Mouse (Mus musculus): Measurements from ENCODE around the gene Spa17. TPM values are rescaled to one million over a fixed set of nuclear protein-coding genes. Genes with fewer than 3 reads are reported as not detected.
A peak's percentile ranks its signal among the peaks of the same experiment; 100 is the strongest.

Spa17 gene
- total and polyA plus RNA-seq, 3 experiments: 0.46 to 2.6 TPM; not detected in 1

DNA sequence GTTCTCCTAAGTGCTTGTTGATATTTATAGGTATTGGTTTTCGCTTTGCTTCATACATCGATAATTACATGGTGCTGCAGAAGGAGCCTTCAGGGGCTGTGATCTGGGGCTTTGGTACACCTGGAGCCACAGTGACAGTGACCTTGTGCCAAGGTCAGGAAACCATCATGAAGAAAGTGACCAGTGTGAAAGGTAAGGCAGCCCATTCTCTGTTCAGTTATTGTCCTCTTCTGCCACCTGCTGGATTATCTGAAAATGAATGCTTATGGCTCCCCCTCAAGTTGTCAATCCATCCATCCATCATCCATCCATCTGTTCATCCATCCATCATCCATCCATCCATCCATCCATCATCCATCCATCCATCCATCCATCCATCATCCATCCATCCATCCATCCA, 3.2 kb upstream of the Spa17 start:
- Histone ChIP-seq H3K36me3 (ENCODE audit: control insufficient read depth in 1 of 2, insufficient read depth in 2 of 2, low read length in 2 of 2) (peaks cover 0 to 16% of the 10 kb centered on the region in 2 experiments; a peak in 2 of 4 replicates), H3K79me2 (ENCODE audit: control insufficient read depth, insufficient read depth, low read length, poor library complexity) (no peaks in the 10 kb centered on the region; the same call in 1 of the 2 replicates), H3K9me3 (replicated peaks; ENCODE audit: insufficient read depth, low read length) (no peaks in the 10 kb centered on the region), H3K27ac (ENCODE audit: control insufficient read depth, low read depth, low read length) (no peak overlapping the region), H3K27me3 (ENCODE audit: control insufficient read depth in 1 of 2, insufficient read depth in 2 of 2, low read length in 2 of 2) (no peaks in the 10 kb centered on the region), H3K9ac (ENCODE audit: control insufficient read depth, low read depth, low read length, poor library complexity, severe bottlenecking) (no peak overlapping the region), H3K4me3 (ENCODE audit: control insufficient read depth in 1 of 2, insufficient read depth in 1 of 2, low read depth in 2 of 2, low read length in 2 of 2) (no peak overlapping the region), H3K4me1 (ENCODE audit: control insufficient read depth in 1 of 2, insufficient read depth in 2 of 2, low read length in 2 of 2) (peaks cover 7 to 9% of the 10 kb centered on the region in 2 experiments; a peak in 3 of 4 replicates)
- TF ChIP-seq CTCF (IDR thresholded peaks at IDR 0.05 in 2 of 3, conservative IDR thresholded peaks at IDR 0.05 in 1 of 3; ENCODE audit: control insufficient read depth in 1 of 3, insufficient read depth in 1 of 3, low read depth in 2 of 3, low read length in 3 of 3, poor library complexity in 1 of 3, severe bottlenecking in 1 of 3): peak; percentile 50 to 89 (median 61)
- no peak for TF ChIP-seq NRF1 (IDR thresholded peaks at IDR 0.05; ENCODE audit: insufficient read depth, low read depth, low read length, poor library complexity, severe bottlenecking)
- no peak for TF ChIP-seq GABPA (IDR thresholded peaks at IDR 0.05; ENCODE audit: low read depth, low read length)
- no peak for TF ChIP-seq TCF12 (IDR thresholded peaks at IDR 0.05; ENCODE audit: low read depth, low read length)
- peak; percentile 95 for TF ChIP-seq SMC3 (IDR thresholded peaks at IDR 0.05; ENCODE audit: low read depth, low read length)
- TF ChIP-seq MYC (IDR thresholded peaks at IDR 0.05; ENCODE audit: low read depth, low read length): no peak
- TF ChIP-seq RAD21 (IDR thresholded peaks at IDR 0.05; ENCODE audit: low read depth, low read length): peak; percentile 90
- peak; percentile 95 for TF ChIP-seq ZC3H11A (IDR thresholded peaks at IDR 0.05; ENCODE audit: low read depth, low read length)
- peak; percentile 66 for DNase-seq (ENCODE audit: low read depth, low spot score)

DNA sequence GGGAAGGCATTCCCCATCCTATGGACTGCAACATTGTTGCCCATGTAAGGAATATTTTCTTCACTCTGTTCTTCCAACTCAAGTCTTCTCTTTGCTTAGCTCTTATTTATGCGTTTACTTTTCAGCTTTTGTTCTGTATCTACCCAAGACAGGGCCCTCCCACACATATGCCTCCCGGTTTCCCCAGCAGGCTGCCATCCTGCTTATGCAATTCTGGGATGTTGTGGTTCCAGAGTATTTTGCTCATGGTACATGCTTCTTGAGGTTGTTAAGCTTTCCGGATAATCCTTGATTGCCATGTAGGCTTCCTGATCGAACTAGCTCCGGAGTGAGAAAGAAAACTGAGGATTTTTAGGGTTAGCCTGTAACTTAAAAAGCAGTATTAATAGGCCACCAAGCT, 1.7 kb upstream of the Spa17 start:
- H3K4me1 ChIP-seq (ENCODE audit: control insufficient read depth in 1 of 2, insufficient read depth in 2 of 2, low read length in 2 of 2): peaks cover 10 to 12% of the 10 kb centered on the region in 2 experiments

More for the DNA sequence above, 1.7 kb upstream of the Spa17 start:
- Histone ChIP-seq H3K9me3 (replicated peaks; ENCODE audit: insufficient read depth, low read length) (no peaks in the 10 kb centered on the region), H3K9ac (ENCODE audit: control insufficient read depth, low read depth, low read length, poor library complexity, severe bottlenecking) (no peak overlapping the region), H3K27ac (ENCODE audit: control insufficient read depth, low read depth, low read length) (no peak overlapping the region), H3K4me3 (ENCODE audit: control insufficient read depth in 1 of 2, insufficient read depth in 1 of 2, low read depth in 2 of 2, low read length in 2 of 2) (no peak overlapping the region), H3K79me2 (ENCODE audit: control insufficient read depth, insufficient read depth, low read length, poor library complexity) (no peaks in the 10 kb centered on the region; the same call in 1 of the 2 replicates), H3K36me3 (ENCODE audit: control insufficient read depth in 1 of 2, insufficient read depth in 2 of 2, low read length in 2 of 2) (peaks cover 0 to 19% of the 10 kb centered on the region in 2 experiments; a peak in 2 of 4 replicates), H3K27me3 (ENCODE audit: control insufficient read depth in 1 of 2, insufficient read depth in 2 of 2, low read length in 2 of 2) (no peaks in the 10 kb centered on the region)
- TF ChIP-seq ZNF384 (IDR thresholded peaks at IDR 0.05; ENCODE audit: low read depth, low read length) (no peak), ZMIZ1 (IDR thresholded peaks at IDR 0.05; ENCODE audit: low read depth, low read length) (no peak), SIN3A (IDR thresholded peaks at IDR 0.05; ENCODE audit: low read length) (no peak), JUND (IDR thresholded peaks at IDR 0.05; ENCODE audit: low read depth, low read length) (no peak), USF1 (IDR thresholded peaks at IDR 0.05; ENCODE audit: low read depth, low read length) (no peak), MYC (IDR thresholded peaks at IDR 0.05; ENCODE audit: low read depth, low read length) (no peak), SMC3 (IDR thresholded peaks at IDR 0.05; ENCODE audit: low read depth, low read length) (no peak), NRF1 (IDR thresholded peaks at IDR 0.05; ENCODE audit: insufficient read depth, low read depth, low read length, poor library complexity, severe bottlenecking) (no peak), ZKSCAN1 (IDR thresholded peaks at IDR 0.05; ENCODE audit: low read depth, low read length) (no peak), HCFC1 (IDR thresholded peaks at IDR 0.05; ENCODE audit: low read depth, low read length) (no peak), ETS1 (IDR thresholded peaks at IDR 0.05; ENCODE audit: low read depth, low read length) (no peak), POLR2A (IDR thresholded peaks at IDR 0.05; ENCODE audit: control insufficient read depth in 1 of 2, insufficient read depth in 1 of 2, low read depth in 1 of 2, low read length in 2 of 2, poor library complexity in 1 of 2) (no peak), NELFE (IDR thresholded peaks at IDR 0.05; ENCODE audit: low read depth, low read length) (no peak), CTCF (IDR thresholded peaks at IDR 0.05 in 2 of 3, conservative IDR thresholded peaks at IDR 0.05 in 1 of 3; ENCODE audit: control insufficient read depth in 1 of 3, insufficient read depth in 1 of 3, low read depth in 2 of 3, low read length in 3 of 3, poor library complexity in 1 of 3, severe bottlenecking in 1 of 3) (no peak), POLR2AphosphoS2 (IDR thresholded peaks at IDR 0.05; ENCODE audit: low read length) (no peak), MAFK (IDR thresholded peaks at IDR 0.05; ENCODE audit: borderline replicate concordance, low read depth, low read length) (no peak), MXI1 (IDR thresholded peaks at IDR 0.05; ENCODE audit: low read depth, low read length) (no peak), KAT2A (conservative IDR thresholded peaks at IDR 0.05; ENCODE audit: low read depth, low read length) (no peak)
- no peak for DNase-seq (ENCODE audit: low read depth, low spot score)
